Mouse (Mus musculus) MEL (cell line): Measurements from ENCODE around the gene Miga1.
A peak's percentile ranks its signal among the peaks of the same experiment; 100 is the strongest.

Experiments
- CHD2 ChIP-seq: IDR thresholded peaks from 2 replicates; pipeline ENCODE4 v1.6.1; 2011; ENCODE audit warnings: low read length, improper control_type of control experiment
- CTCF ChIP-seq, 3 experiments: IDR thresholded peaks in 2 of 3; conservative IDR thresholded peaks in 1 of 3; 2 replicates each; pipeline ENCODE4 v1.5.1; 2011 to 2012; ENCODE audit warnings: low read length in 3 of 3, low read depth in 2 of 3, mild to moderate bottlenecking in 2 of 3, improper control_type of control experiment in 1 of 3, inconsistent platforms in 1 of 3, mixed read lengths in 1 of 3, moderate library complexity in 1 of 3; ENCODE audit not compliant: control insufficient read depth in 1 of 3, insufficient read depth in 1 of 3, poor library complexity in 1 of 3, severe bottlenecking in 1 of 3
- EP300 ChIP-seq, 2 experiments: IDR thresholded peaks; 2 replicates each; pipeline ENCODE4 v1.6.1; 2011; ENCODE audit warnings: improper control_type of control experiment in 2 of 2, low read length in 2 of 2, low read depth in 1 of 2, mild to moderate bottlenecking in 1 of 2
- HCFC1 ChIP-seq: IDR thresholded peaks from 2 replicates; pipeline ENCODE4 v1.6.1; 2012; ENCODE audit warnings: low read depth, mild to moderate bottlenecking, inconsistent platforms, low read length, improper control_type of control experiment, moderate library complexity
- MXI1 ChIP-seq: IDR thresholded peaks from 2 replicates; pipeline ENCODE4 v1.6.1; 2011; ENCODE audit warnings: mild to moderate bottlenecking, low read depth, low read length, improper control_type of control experiment
- POLR2A ChIP-seq, 2 experiments: IDR thresholded peaks; 2 replicates each; pipeline ENCODE4 v1.6.1; 2011 to 2012; ENCODE audit warnings: low read length in 2 of 2, mild to moderate bottlenecking in 2 of 2, control low read depth in 1 of 2, improper control_type of control experiment in 1 of 2, low read depth in 1 of 2, moderate library complexity in 1 of 2; ENCODE audit not compliant: control insufficient read depth in 1 of 2, insufficient read depth in 1 of 2, poor library complexity in 1 of 2
- SIN3A ChIP-seq: IDR thresholded peaks from 2 replicates; pipeline ENCODE4 v1.6.1; 2012; ENCODE audit warnings: low read length, improper control_type of control experiment, inconsistent platforms
- USF1 ChIP-seq: IDR thresholded peaks from 2 replicates; pipeline ENCODE4 v1.6.1; 2014; ENCODE audit warnings: low read depth, mild to moderate bottlenecking, inconsistent platforms, low read length, improper control_type of control experiment, moderate library complexity

DNA sequence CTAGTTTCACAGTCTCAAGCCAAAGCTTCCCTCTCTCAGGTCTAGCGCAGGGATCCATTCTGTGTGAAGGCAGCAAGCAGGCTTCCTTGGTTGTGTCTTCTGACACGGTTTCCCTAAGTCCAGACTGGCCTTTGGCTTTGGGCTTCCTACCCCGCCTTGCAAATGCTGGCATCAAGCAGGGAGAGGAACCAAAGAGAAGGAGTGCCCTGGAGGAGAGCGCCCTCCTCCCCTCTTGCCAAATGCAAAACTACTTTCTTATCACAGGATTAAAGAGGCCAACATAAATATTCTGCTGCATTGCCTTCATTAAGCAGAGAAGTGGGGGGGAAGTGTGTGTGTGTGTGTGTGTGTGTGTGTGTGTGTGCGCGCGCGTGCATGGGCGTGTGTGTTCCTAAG, 31.0 kb downstream of the Miga1 start:
- no peak for TF ChIP-seq POLR2A (IDR thresholded peaks at IDR 0.05; ENCODE audit: control insufficient read depth in 1 of 2, insufficient read depth in 1 of 2, low read depth in 1 of 2, low read length in 2 of 2, poor library complexity in 1 of 2)
- 0 out of 6 replicates have a peak, but pooled peaks of 1 of the 3 experiments have one; percentile 4 for TF ChIP-seq CTCF (IDR thresholded peaks at IDR 0.05 in 2 of 3, conservative IDR thresholded peaks at IDR 0.05 in 1 of 3; ENCODE audit: control insufficient read depth in 1 of 3, insufficient read depth in 1 of 3, low read depth in 2 of 3, low read length in 3 of 3, poor library complexity in 1 of 3, severe bottlenecking in 1 of 3)
- TF ChIP-seq USF1, result no peak
- no peak; the same call in 1 of the 2 replicates for TF ChIP-seq MXI1
- no peak for TF ChIP-seq CHD2
- peak; percentile 24; the same call in 1 of the 2 replicates for TF ChIP-seq SIN3A
- no peak for TF ChIP-seq HCFC1
- TF ChIP-seq EP300 (IDR thresholded peaks at IDR 0.05; ENCODE audit: low read depth in 1 of 2, low read length in 2 of 2), result peak in 1 of 2 experiments; percentile 6; a peak in 1 of 4 replicates
